Mouse (Mus musculus) MEL (cell line): ENCODE measurements around the gene Rhox2h. TPM values are rescaled to one million over a fixed set of nuclear protein-coding genes. Genes with fewer than 3 reads are reported as not detected.
"Not testable (repeated sequence)": the region's sequence is repeated elsewhere in the genome, so short reads cannot be mapped to it uniquely, and the experiment has no call there.

Experiments
- DNase-seq: peaks from one replicate; pipeline ENCODE4 v3.0.0; 2011; ENCODE audit warnings: low read depth, low spot score
- H3K27ac ChIP-seq: 2 replicates; pipeline ENCODE4 v1.5.1; 2012; ENCODE audit warnings: low read depth, mild to moderate bottlenecking, control low read depth, low read length, moderate library complexity; ENCODE audit not compliant: control insufficient read depth
- H3K27me3 ChIP-seq, 2 experiments: fragments of 150-350 bp in 1 of 2; sonication (generic) in 1 of 2; 2 replicates each; pipeline ENCODE4 v1.6.1; 2012; ENCODE audit warnings: low read length in 2 of 2, mild to moderate bottlenecking in 2 of 2, improper control_type of control experiment in 1 of 2, moderate library complexity in 1 of 2; ENCODE audit not compliant: insufficient read depth in 2 of 2, control insufficient read depth in 1 of 2
- H3K36me3 ChIP-seq, 2 experiments: 2 replicates each; pipeline ENCODE4 v1.6.1; 2012 to 2014; ENCODE audit warnings: low read length in 2 of 2, improper control_type of control experiment in 1 of 2, inconsistent platforms in 1 of 2, mild to moderate bottlenecking in 1 of 2; ENCODE audit not compliant: insufficient read depth in 2 of 2, control insufficient read depth in 1 of 2
- H3K4me1 ChIP-seq, 2 experiments: fragments of 150-350 bp in 1 of 2; sonication (generic) in 1 of 2; 2 replicates each; pipeline ENCODE4 v1.6.1; 2012; ENCODE audit warnings: low read length in 2 of 2, improper control_type of control experiment in 1 of 2, mild to moderate bottlenecking in 1 of 2; ENCODE audit not compliant: insufficient read depth in 2 of 2, control insufficient read depth in 1 of 2
- H3K4me3 ChIP-seq, 2 experiments: fragments of 150-350 bp in 1 of 2; sonication (generic) in 1 of 2; 2 replicates each; pipeline ENCODE4 v1.5.1; 2012; ENCODE audit warnings: low read depth in 2 of 2, low read length in 2 of 2, mild to moderate bottlenecking in 2 of 2, moderate library complexity in 2 of 2, control low read depth in 1 of 2, improper control_type of control experiment in 1 of 2; ENCODE audit not compliant: control insufficient read depth in 1 of 2, insufficient read depth in 1 of 2
- H3K79me2 ChIP-seq: 2 replicates; pipeline ENCODE4 v1.6.1; 2012; ENCODE audit warnings: mild to moderate bottlenecking, low read length, moderate library complexity; ENCODE audit not compliant: control insufficient read depth, poor library complexity, insufficient read depth
- H3K9ac ChIP-seq: 2 replicates; pipeline ENCODE4 v1.6.1; 2012; ENCODE audit warnings: low read depth, mild to moderate bottlenecking, control low read depth, low read length, moderate library complexity; ENCODE audit not compliant: control insufficient read depth, poor library complexity, severe bottlenecking
- H3K9me3 ChIP-seq: fragments of 150-350 bp; sonication (generic); replicated peaks from 2 replicates; pipeline ENCODE4 v1.6.1; 2012; ENCODE audit warnings: mild to moderate bottlenecking, low read length, improper control_type of control experiment, moderate library complexity; ENCODE audit not compliant: insufficient read depth
- MXI1 ChIP-seq: IDR thresholded peaks from 2 replicates; pipeline ENCODE4 v1.6.1; 2011; ENCODE audit warnings: mild to moderate bottlenecking, low read depth, low read length, improper control_type of control experiment
- polyA plus RNA-seq, 2 experiments: library from polyadenylated mRNA; stranded (reverse) in 1 of 2; unstranded in 1 of 2; fragments of >175 nt in 1 of 2; fragments of >200 nt in 1 of 2; gene quantifications; 2 replicates each; pipeline versions ENCODE4 v1.2.1 to v1.2.4; 2012; ENCODE audit warnings: low replicate concordance in 2 of 2, low read depth in 1 of 2; ENCODE audit not compliant: insufficient read length in 2 of 2, insufficient read depth in 1 of 2, missing spikeins in 1 of 2
- total RNA-seq: library from RNA; depleted of rRNA; stranded (reverse); fragments of 300-350 nt; gene quantifications from 2 replicates; pipeline ENCODE4 v1.2.3, GENCODE M21; 2012; rRNA removed

The Rhox2h gene
- total and polyA plus RNA-seq, 3 experiments, result not detected

GRCm38 (mm10) chrX:37683031-37683715 is 10.1 kb upstream of the Rhox2h start:
- Histone ChIP-seq H3K36me3 (no peaks in the 10 kb centered on the region), H3K27ac (no peak overlapping the region), H3K4me3 (no peak overlapping the region), H3K9me3 (no peaks in the 10 kb centered on the region), H3K9ac (no peak overlapping the region)
- no peak for DNase-seq
- no peak for TF ChIP-seq MXI1
- TF ChIP-seq, all 39 proteins: peak for 0
- Histone ChIP-seq H3K4me1 (no peaks in the 10 kb centered on the region), H3K79me2 (no peaks in the 10 kb centered on the region), H3K27me3 (no peaks in the 10 kb centered on the region)

GRCm38 (mm10) chrX:37668664-37669063 is 4.4 kb downstream of the Rhox2h start, which contains the start of gene Rhox3h:
Gene Rhox3h, minus strand, starts transcription at chrX:37668764.
- not testable (repeated sequence) for DNase-seq, H3K9me3 ChIP-seq, H3K27ac ChIP-seq, H3K27me3 ChIP-seq, H3K4me3 ChIP-seq, H3K79me2 ChIP-seq, H3K4me1 ChIP-seq, H3K9ac ChIP-seq, H3K36me3 ChIP-seq

GRCm38 (mm10) chrX:37651227-37651626 is 21.9 kb downstream of the Rhox2h start, which contains the start of gene Rhox4g:
Gene Rhox4g, minus strand, starts transcription at chrX:37651327.
- H3K9me3 ChIP-seq, H3K9ac ChIP-seq, DNase-seq, H3K27ac ChIP-seq, H3K79me2 ChIP-seq, H3K4me1 ChIP-seq, H3K4me3 ChIP-seq, H3K36me3 ChIP-seq, H3K27me3 ChIP-seq: not testable (repeated sequence)

GRCm38 (mm10) chrX:37643370-37643769 is 29.7 kb downstream of the Rhox2h start, which contains the start of gene Rhox2g:
Gene Rhox2g, minus strand, starts transcription at chrX:37643470.
- not testable (repeated sequence) for H3K4me3 ChIP-seq, H3K27me3 ChIP-seq, H3K4me1 ChIP-seq, H3K27ac ChIP-seq, H3K36me3 ChIP-seq, DNase-seq, H3K9ac ChIP-seq, H3K79me2 ChIP-seq, H3K9me3 ChIP-seq

- not testable (repeated sequence) for H3K4me1 ChIP-seq, H3K27me3 ChIP-seq, H3K4me3 ChIP-seq, DNase-seq, H3K79me2 ChIP-seq, H3K9me3 ChIP-seq, H3K27ac ChIP-seq, H3K36me3 ChIP-seq, H3K9ac ChIP-seq
Observed at GRCm38 (mm10) chrX:37628512-37628911, 44.6 kb downstream of the Rhox2h start, which contains the start of gene Rhox3g. Gene Rhox3g, minus strand, starts transcription at chrX:37628612.

Other genes with a start within 250 kb of the Rhox2h start
- gene Rhox4b, start 240.8 kb downstream of the Rhox2h start, total RNA-seq, result not detected in 2 replicates
- not detected for gene Rhox4b, start 240.8 kb downstream of the Rhox2h start, polyA plus RNA-seq
- gene Rhox2c, start 219.6 kb downstream of the Rhox2h start, total RNA-seq, result not detected in 2 replicates
- gene Rhox2c, start 219.6 kb downstream of the Rhox2h start, polyA plus RNA-seq, result not detected
- gene Rhox3c, start 214.7 kb downstream of the Rhox2h start, total RNA-seq, result not detected in 2 replicates
- gene Rhox3c, start 214.7 kb downstream of the Rhox2h start, polyA plus RNA-seq, result not detected
- gene Rhox4c, start 192.9 kb downstream of the Rhox2h start, total RNA-seq, result not detected in 2 replicates
- not detected for gene Rhox4c, start 192.9 kb downstream of the Rhox2h start, polyA plus RNA-seq
- gene Rhox2d, start 179.8 kb downstream of the Rhox2h start, total RNA-seq, result not detected in 2 replicates
- gene Rhox2d, start 179.8 kb downstream of the Rhox2h start, polyA plus RNA-seq, result not detected
- gene Rhox4d, start 158.9 kb downstream of the Rhox2h start, total RNA-seq, result not detected in 2 replicates
- not detected for gene Rhox4d, start 158.9 kb downstream of the Rhox2h start, polyA plus RNA-seq
- gene Rhox2e, start 142.8 kb downstream of the Rhox2h start, total RNA-seq, result not detected in 2 replicates
- not detected for gene Rhox2e, start 142.8 kb downstream of the Rhox2h start, polyA plus RNA-seq
- gene Rhox3e, start 131.3 kb downstream of the Rhox2h start, total RNA-seq, result not detected in 2 replicates
- not detected for gene Rhox3e, start 131.3 kb downstream of the Rhox2h start, polyA plus RNA-seq
- gene Rhox4e, start 115.9 kb downstream of the Rhox2h start, total RNA-seq, result not detected in 2 replicates
- gene Rhox4e, start 115.9 kb downstream of the Rhox2h start, polyA plus RNA-seq, result not detected
- not detected in 2 replicates for gene Rhox2f, start 101.9 kb downstream of the Rhox2h start, total RNA-seq
- gene Rhox2f, start 101.9 kb downstream of the Rhox2h start, polyA plus RNA-seq, result not detected
- not detected in 2 replicates for gene Rhox3f, start 92.3 kb downstream of the Rhox2h start, total RNA-seq
- gene Rhox3f, start 92.3 kb downstream of the Rhox2h start, polyA plus RNA-seq, result not detected
- not detected in 2 replicates for gene Rhox4f, start 65.6 kb downstream of the Rhox2h start, total RNA-seq
- not detected for gene Rhox4f, start 65.6 kb downstream of the Rhox2h start, polyA plus RNA-seq
- not detected in 2 replicates for gene Rhox3g, start 44.7 kb downstream of the Rhox2h start, total RNA-seq
- gene Rhox3g, start 44.7 kb downstream of the Rhox2h start, polyA plus RNA-seq, result not detected
- gene Rhox2g, start 29.8 kb downstream of the Rhox2h start, total RNA-seq, result not detected in 2 replicates
- gene Rhox2g, start 29.8 kb downstream of the Rhox2h start, polyA plus RNA-seq, result not detected
- not detected in 2 replicates for gene Rhox4g, start 21.9 kb downstream of the Rhox2h start, total RNA-seq
- gene Rhox4g, start 21.9 kb downstream of the Rhox2h start, polyA plus RNA-seq, result not detected
- gene Rhox3h, start 4.5 kb downstream of the Rhox2h start, total RNA-seq, result not detected in 2 replicates
- gene Rhox3h, start 4.5 kb downstream of the Rhox2h start, polyA plus RNA-seq, result not detected
- 0.23 TPM in 1 of 2 replicates, not detected in the other for gene Rhox5, start 131.6 kb upstream of the Rhox2h start, total RNA-seq
- gene Rhox5, start 131.6 kb upstream of the Rhox2h start, polyA plus RNA-seq, result not detected
- gene Rhox6, start 153.6 kb upstream of the Rhox2h start, total RNA-seq, result not detected in 2 replicates
- not detected for gene Rhox6, start 153.6 kb upstream of the Rhox2h start, polyA plus RNA-seq
- gene Rhox7a, start 158.4 kb upstream of the Rhox2h start, total RNA-seq, result not detected in 2 replicates
- not detected for gene Rhox7a, start 158.4 kb upstream of the Rhox2h start, polyA plus RNA-seq
- gene Rhox8, start 205.7 kb upstream of the Rhox2h start, total RNA-seq, result not detected in 2 replicates
- not detected for gene Rhox8, start 205.7 kb upstream of the Rhox2h start, polyA plus RNA-seq
- gene Rhox7b, start 224.0 kb upstream of the Rhox2h start, total RNA-seq, result not detected in 2 replicates
- not detected for gene Rhox7b, start 224.0 kb upstream of the Rhox2h start, polyA plus RNA-seq
- not detected in 2 replicates for gene Rhox9, start 228.5 kb upstream of the Rhox2h start, total RNA-seq
- gene Rhox9, start 228.5 kb upstream of the Rhox2h start, polyA plus RNA-seq, result not detected